Mouse (Mus musculus): ENCODE data around the gene Sema3b. TPM values are rescaled to one million over a fixed set of nuclear protein-coding genes. Genes with fewer than 3 reads are reported as not detected.
"Not testable (repeated sequence)": the region's sequence is repeated elsewhere in the genome, so short reads cannot be mapped to it uniquely, and the experiment has no call there.

Sema3b gene
- polyA plus RNA-seq, 1 experiment from 2014 or later: 18.0 TPM

DNA sequence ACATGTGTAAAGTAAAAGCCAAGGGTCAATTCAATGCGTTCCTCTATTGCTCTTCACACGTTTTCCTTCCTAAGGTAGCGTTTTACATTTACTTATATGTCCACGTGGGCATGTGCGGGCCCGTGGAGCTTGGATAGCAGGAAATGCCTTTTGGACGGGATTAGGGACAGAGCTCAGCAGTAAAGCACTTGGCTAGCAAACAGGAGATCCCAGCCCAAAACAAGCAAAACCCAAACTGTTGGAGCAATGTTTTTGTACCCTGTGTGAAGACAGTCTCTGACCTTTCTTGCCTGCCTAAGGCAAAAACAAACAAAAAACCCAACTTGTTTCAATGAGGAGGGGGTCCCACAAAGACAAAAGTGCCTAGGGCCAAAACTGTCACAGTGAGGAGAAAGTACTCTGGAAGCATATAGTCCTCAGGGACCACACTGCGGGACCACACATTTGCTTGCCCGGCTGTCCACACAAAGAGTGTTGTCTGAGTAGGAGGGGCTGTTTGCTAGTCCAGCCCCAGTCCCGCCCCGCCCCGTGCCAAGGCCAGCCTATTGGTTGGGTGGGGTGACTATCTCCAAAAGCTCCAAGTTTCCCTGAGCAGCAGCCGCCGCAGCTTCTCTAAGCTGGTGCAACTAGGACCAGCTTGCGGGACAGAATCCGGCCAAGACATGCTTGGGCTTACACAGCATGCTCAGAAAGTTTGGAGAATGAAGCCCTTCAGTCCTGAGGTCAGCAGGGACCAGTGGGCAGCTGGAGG lies 32.5 kb downstream of the Sema3b start, which contains the start of gene Hyal1:
Hyal1 (plus strand) TSS at position 571 of the 751 bp plus-strand sequence.
- DNase-seq (ENCODE audit: low spot score): peak; percentile 92
- Histone ChIP-seq H3K36me3 (ENCODE audit: control insufficient read depth, insufficient read depth, low read length) (peaks cover 33% of the 10 kb centered on the region), H3K27ac (replicated peaks; ENCODE audit: low read depth, low read length) (peak within 1 kb of the TSS; percentile 82), H3K9ac (ENCODE audit: low read depth, low read length) (peak within 1 kb of the TSS; percentile 67), H3K4me1 (ENCODE audit: control insufficient read depth, insufficient read depth, low read length) (peaks cover 11% of the 10 kb centered on the region), H3K27me3 (replicated peaks; ENCODE audit: control insufficient read depth, insufficient read depth, low read length) (no peaks in the 10 kb centered on the region), H3K4me2 (ENCODE audit: low read depth, low read length) (peak within 1 kb of the TSS; percentile 63), H3K4me3 (ENCODE audit: low read depth, low read length) (peak within 1 kb of the TSS; percentile 43), H3K9me3 (ENCODE audit: control insufficient read depth, low read length) (no peaks in the 10 kb centered on the region)
- 21% methylated on average over 13 of the region's 16 CpGs for WGBS
- ATAC-seq (ENCODE audit: low read depth): peak; percentile 75

DNA sequence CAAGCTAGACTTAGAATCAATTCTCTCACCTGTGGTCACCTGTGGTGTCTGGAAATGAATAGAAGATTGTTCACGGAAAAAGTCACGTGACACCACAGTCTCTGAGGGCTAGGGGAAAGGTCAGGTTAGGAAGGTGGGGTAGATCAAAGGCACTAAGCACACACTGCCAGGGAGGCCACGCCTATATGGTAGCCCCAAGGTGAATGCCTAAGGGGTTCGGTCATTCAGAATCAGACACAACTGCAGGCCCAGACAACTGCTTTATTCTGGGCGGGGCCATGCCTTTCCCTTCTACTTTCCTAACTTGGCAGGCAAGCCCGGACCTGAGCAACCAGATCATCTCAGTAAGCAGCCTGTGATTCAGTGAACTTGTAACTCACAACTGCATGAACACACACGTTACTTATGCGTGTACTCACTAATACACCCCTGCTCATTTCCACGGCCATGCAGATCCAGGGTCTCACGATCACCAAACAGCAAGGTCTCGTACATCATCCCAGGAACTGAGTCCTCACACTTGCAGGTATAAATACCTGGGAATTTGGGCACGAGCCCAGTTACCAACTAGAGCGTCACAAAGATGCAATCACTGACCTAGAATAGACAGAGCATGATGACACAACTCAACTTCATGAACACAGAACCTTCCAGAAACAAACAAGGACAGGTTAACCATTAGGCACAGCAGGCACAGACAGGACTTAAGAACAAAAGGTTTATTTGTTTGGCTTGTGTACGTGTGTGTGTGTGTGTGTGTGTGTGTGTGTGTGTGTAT lies 33.3 kb downstream of the Sema3b start:
- Histone ChIP-seq H3K27me3 (replicated peaks; ENCODE audit: control insufficient read depth, insufficient read depth, low read length) (no peaks in the 10 kb centered on the region), H3K4me3 (ENCODE audit: low read depth, low read length) (no peak overlapping the region), H3K4me2 (ENCODE audit: low read depth, low read length) (no peak overlapping the region), H3K27ac (replicated peaks; ENCODE audit: low read depth, low read length) (peak overlapping the region; percentile 82), H3K9ac (ENCODE audit: low read depth, low read length) (no peak overlapping the region), H3K4me1 (ENCODE audit: control insufficient read depth, insufficient read depth, low read length) (peaks cover 12% of the 10 kb centered on the region), H3K9me3 (ENCODE audit: control insufficient read depth, low read length) (no peaks in the 10 kb centered on the region), H3K36me3 (ENCODE audit: control insufficient read depth, insufficient read depth, low read length) (peaks cover 40% of the 10 kb centered on the region)
- DNase-seq (ENCODE audit: low spot score) (peak; percentile 88), ATAC-seq (ENCODE audit: low read depth) (peak; percentile 17; the same call in 1 of the 2 replicates)
- 71% methylated on average over 14 of the region's 14 CpGs for WGBS

DNA sequence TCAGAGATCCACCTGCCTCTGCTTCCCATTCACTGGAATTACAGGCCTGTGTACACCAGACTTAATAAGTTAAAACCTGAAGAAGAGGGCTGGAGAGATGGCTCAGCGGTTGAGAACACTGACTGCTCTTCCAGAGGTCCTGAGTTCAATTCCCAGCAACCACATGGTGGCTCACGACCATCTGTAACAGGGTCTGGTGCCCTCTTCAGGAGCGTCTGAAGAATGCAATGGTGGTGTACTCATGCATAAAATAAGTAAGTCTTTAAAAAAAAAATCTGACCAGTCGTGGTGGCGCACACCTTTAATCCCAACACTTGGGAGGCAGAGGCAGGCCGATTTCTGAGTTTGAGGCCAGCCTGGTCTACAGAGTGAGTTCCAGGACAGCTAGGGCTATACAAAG lies 35.3 kb downstream of the Sema3b start:
- DNase-seq (ENCODE audit: low spot score); H3K9ac ChIP-seq (ENCODE audit: low read depth, low read length); H3K27ac ChIP-seq (replicated peaks; ENCODE audit: low read depth, low read length); H3K27me3 ChIP-seq (replicated peaks; ENCODE audit: control insufficient read depth, insufficient read depth, low read length); H3K4me3 ChIP-seq (ENCODE audit: low read depth, low read length); H3K4me2 ChIP-seq (ENCODE audit: low read depth, low read length); ATAC-seq (ENCODE audit: low read depth); H3K9me3 ChIP-seq (ENCODE audit: control insufficient read depth, low read length): not testable (repeated sequence)
- Histone ChIP-seq H3K4me1 (ENCODE audit: control insufficient read depth, insufficient read depth, low read length) (peaks cover 23% of the 10 kb centered on the region), H3K36me3 (ENCODE audit: control insufficient read depth, insufficient read depth, low read length) (peaks cover 44% of the 10 kb centered on the region)
- 86% methylated on average over 6 of the region's 6 CpGs for WGBS

DNA sequence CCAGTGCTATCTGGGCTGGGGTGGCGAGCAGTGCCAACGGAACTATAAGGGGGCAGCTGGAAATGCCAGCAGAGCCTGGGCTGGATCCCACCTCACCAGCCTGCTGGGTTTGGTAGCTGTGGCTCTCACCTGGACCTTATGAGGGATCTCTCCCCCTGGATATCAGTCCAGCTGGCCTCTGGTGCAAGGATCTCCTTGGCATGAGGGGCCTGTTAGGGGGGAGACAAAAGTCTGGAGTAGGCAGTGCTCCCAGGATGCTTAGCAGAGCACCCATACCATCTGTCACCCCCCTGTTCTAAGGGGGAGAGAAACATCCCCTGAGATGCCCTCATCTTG lies 36.7 kb downstream of the Sema3b start:
- Histone ChIP-seq H3K9ac (ENCODE audit: low read depth, low read length) (no peak overlapping the region), H3K4me1 (ENCODE audit: control insufficient read depth, insufficient read depth, low read length) (peaks cover 28% of the 10 kb centered on the region), H3K27me3 (replicated peaks; ENCODE audit: control insufficient read depth, insufficient read depth, low read length) (no peaks in the 10 kb centered on the region), H3K4me2 (ENCODE audit: low read depth, low read length) (no peak overlapping the region), H3K36me3 (ENCODE audit: control insufficient read depth, insufficient read depth, low read length) (peaks cover 44% of the 10 kb centered on the region), H3K27ac (replicated peaks; ENCODE audit: low read depth, low read length) (no peak overlapping the region), H3K9me3 (ENCODE audit: control insufficient read depth, low read length) (no peaks in the 10 kb centered on the region), H3K4me3 (ENCODE audit: low read depth, low read length) (no peak overlapping the region)
- DNase-seq (ENCODE audit: low spot score): no peak
- WGBS: 94% methylated on average over 2 of the region's 2 CpGs
- no peak for ATAC-seq (ENCODE audit: low read depth)

DNA sequence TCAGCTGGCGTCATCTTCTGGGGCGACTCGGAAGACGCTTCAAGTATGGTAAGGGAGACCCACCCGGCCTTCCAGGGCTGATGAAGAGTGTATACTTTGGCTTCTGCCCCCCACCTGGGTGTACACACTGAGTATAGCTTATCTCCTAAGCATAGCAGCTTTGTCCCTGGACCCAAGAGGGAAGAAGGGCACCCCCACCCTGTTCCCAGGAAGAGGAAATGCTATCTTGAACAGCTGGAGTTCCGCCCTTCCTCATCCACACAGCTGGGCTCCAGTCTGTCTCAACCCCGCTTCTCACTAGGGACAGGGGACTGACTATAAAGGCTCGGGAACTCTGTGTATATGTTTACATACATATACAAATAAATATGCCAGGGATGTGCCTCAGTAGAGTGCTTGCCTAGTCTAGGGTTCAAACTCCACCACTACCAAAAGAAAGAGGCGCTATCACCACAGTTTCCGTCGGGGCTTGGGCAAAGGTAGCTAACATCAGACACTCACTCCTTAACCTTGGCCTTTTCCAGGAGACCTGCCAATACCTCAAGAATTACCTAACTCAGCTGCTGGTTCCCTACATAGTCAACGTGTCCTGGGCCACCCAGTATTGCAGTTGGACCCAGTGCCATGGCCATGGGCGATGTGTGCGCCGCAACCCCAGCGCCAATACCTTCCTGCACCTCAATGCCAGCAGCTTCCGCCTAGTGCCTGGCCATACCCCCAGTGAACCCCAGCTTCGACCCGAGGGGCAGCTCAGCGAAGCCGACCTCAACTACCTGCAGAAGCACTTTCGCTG lies 37.3 kb downstream of the Sema3b start:
- Histone ChIP-seq H3K4me2 (ENCODE audit: low read depth, low read length) (no peak overlapping the region), H3K4me1 (ENCODE audit: control insufficient read depth, insufficient read depth, low read length) (peaks cover 28% of the 10 kb centered on the region), H3K27ac (replicated peaks; ENCODE audit: low read depth, low read length) (no peak overlapping the region), H3K4me3 (ENCODE audit: low read depth, low read length) (no peak overlapping the region), H3K27me3 (replicated peaks; ENCODE audit: control insufficient read depth, insufficient read depth, low read length) (no peaks in the 10 kb centered on the region), H3K9ac (ENCODE audit: low read depth, low read length) (0 out of 2 replicates have a peak overlapping the region, but pooled peaks have one; percentile 20), H3K9me3 (ENCODE audit: control insufficient read depth, low read length) (no peaks in the 10 kb centered on the region), H3K36me3 (ENCODE audit: control insufficient read depth, insufficient read depth, low read length) (peaks cover 44% of the 10 kb centered on the region)
- DNase-seq (ENCODE audit: low spot score): no peak
- no peak for ATAC-seq (ENCODE audit: low read depth)
- 95% methylated on average over 22 of the region's 22 CpGs for WGBS

DNA sequence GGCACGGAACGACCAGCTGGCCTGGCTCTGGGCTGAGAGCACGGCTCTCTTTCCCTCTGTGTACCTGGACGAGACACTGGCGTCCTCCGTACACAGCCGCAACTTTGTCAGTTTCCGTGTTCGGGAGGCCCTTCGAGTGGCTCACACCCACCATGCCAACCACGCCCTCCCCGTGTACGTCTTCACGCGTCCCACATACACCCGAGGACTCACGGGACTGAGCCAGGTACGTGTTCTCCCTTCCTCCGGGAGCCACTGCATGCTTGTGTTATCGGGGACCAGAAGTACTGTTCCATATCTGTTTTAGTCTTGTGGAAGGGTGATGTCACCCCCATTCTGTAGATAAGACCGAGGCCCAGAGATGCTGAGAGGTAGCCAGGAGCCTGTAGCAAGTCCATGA lies 38.2 kb downstream of the Sema3b start:
- peak overlapping the region; percentile 63 for H3K4me2 ChIP-seq (ENCODE audit: low read depth, low read length)
- ATAC-seq (ENCODE audit: low read depth) (no peak), DNase-seq (ENCODE audit: low spot score) (no peak)
- H3K27ac ChIP-seq (replicated peaks; ENCODE audit: low read depth, low read length): no peak overlapping the region
- peak overlapping the region; percentile 52; the same call in 1 of the 2 replicates for H3K4me3 ChIP-seq (ENCODE audit: low read depth, low read length)
- no peaks in the 10 kb centered on the region for H3K9me3 ChIP-seq (ENCODE audit: control insufficient read depth, low read length)
- WGBS: 94% methylated on average over 21 of the region's 21 CpGs
- no peaks in the 10 kb centered on the region for H3K27me3 ChIP-seq (replicated peaks; ENCODE audit: control insufficient read depth, insufficient read depth, low read length)
- H3K36me3 ChIP-seq (ENCODE audit: control insufficient read depth, insufficient read depth, low read length): peaks cover 50% of the 10 kb centered on the region
- H3K4me1 ChIP-seq (ENCODE audit: control insufficient read depth, insufficient read depth, low read length): peaks cover 24% of the 10 kb centered on the region
- H3K9ac ChIP-seq (ENCODE audit: low read depth, low read length): peak overlapping the region; percentile 66

DNA sequence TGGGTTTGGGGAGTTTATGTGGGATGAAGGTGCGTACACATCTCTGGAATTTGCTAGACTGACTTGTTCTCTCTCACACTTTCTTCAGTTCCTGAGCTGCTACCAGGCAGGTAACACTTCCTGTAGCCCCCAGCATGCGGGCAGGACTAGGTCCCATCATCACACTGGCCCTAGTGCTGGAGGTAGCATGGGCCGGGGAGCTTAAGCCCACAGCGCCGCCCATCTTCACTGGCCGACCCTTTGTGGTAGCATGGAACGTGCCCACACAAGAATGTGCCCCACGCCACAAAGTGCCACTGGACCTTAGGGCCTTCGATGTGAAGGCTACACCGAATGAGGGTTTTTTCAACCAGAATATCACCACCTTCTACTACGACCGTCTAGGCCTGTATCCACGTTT lies 39.0 kb downstream of the Sema3b start:
- Histone ChIP-seq H3K27ac (replicated peaks; ENCODE audit: low read depth, low read length) (peak overlapping the region; percentile 88; the same call in 1 of the 2 replicates), H3K36me3 (ENCODE audit: control insufficient read depth, insufficient read depth, low read length) (peaks cover 56% of the 10 kb centered on the region), H3K9ac (ENCODE audit: low read depth, low read length) (peak overlapping the region; percentile 66), H3K4me3 (ENCODE audit: low read depth, low read length) (peak overlapping the region; percentile 52), H3K27me3 (replicated peaks; ENCODE audit: control insufficient read depth, insufficient read depth, low read length) (no peaks in the 10 kb centered on the region), H3K4me2 (ENCODE audit: low read depth, low read length) (peak overlapping the region; percentile 63), H3K9me3 (ENCODE audit: control insufficient read depth, low read length) (no peaks in the 10 kb centered on the region), H3K4me1 (ENCODE audit: control insufficient read depth, insufficient read depth, low read length) (peaks cover 24% of the 10 kb centered on the region)
- DNase-seq (ENCODE audit: low spot score) (no peak), ATAC-seq (ENCODE audit: low read depth) (no peak)
- 41% methylated on average over 13 of the region's 13 CpGs for WGBS

DNA sequence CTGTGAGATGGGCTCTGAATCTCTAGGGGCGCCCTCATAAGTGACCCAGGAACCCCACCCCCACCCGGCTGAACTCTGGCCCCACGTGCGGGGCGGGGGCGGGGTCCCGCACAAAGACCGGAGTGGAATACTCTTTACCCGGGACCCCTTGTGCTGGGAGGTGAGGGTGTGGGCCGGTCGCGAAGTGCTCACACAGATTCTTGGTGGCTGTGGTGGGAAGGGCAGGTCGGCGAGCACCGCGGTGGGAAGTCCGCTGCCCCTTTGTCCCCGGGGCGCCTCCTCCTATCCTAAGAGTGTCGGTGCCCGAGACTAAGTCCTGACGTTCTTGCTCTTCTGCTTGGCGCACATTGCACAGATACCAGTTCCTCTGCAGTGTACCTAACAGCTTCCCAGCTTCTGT lies 39.8 kb downstream of the Sema3b start:
- no peaks in the 10 kb centered on the region for H3K27me3 ChIP-seq (replicated peaks; ENCODE audit: control insufficient read depth, insufficient read depth, low read length)
- WGBS: 0% methylated on average over 16 of the region's 23 CpGs
- peak overlapping the region; percentile 52 for H3K4me3 ChIP-seq (ENCODE audit: low read depth, low read length)
- H3K9me3 ChIP-seq (ENCODE audit: control insufficient read depth, low read length): no peaks in the 10 kb centered on the region
- H3K4me2 ChIP-seq (ENCODE audit: low read depth, low read length): peak overlapping the region; percentile 63
- ATAC-seq (ENCODE audit: low read depth): peak; percentile 5
- peaks cover 24% of the 10 kb centered on the region for H3K4me1 ChIP-seq (ENCODE audit: control insufficient read depth, insufficient read depth, low read length)
- H3K27ac ChIP-seq (replicated peaks; ENCODE audit: low read depth, low read length): peak overlapping the region; percentile 88
- peak overlapping the region; percentile 66 for H3K9ac ChIP-seq (ENCODE audit: low read depth, low read length)
- no peak for DNase-seq (ENCODE audit: low spot score)
- peaks cover 56% of the 10 kb centered on the region for H3K36me3 ChIP-seq (ENCODE audit: control insufficient read depth, insufficient read depth, low read length)

Data from embryonic facial prominence, embryonic 14.5 days (tissue).